Mouse (Mus musculus) thymus, adult 18-20 months (tissue): ENCODE measurements around the gene Lgr4.
"Not testable (repeated sequence)": the region's sequence is repeated elsewhere in the genome, so short reads cannot be mapped to it uniquely, and the experiment has no call there.

Source experiments
- DNase-seq, 2 experiments: peaks; one replicate each; pipeline ENCODE4 v3.0.0; 2022; ENCODE audit warnings: mixed read lengths in 2 of 2

Lgr4 gene

GRCm38 (mm10) chr2:109917496-109918413 lies at the start of gene Lgr4:
TSS of gene Lgr4 (plus strand) at chr2:109917647.
- peak; percentile 63 to 68 for DNase-seq

DNA sequence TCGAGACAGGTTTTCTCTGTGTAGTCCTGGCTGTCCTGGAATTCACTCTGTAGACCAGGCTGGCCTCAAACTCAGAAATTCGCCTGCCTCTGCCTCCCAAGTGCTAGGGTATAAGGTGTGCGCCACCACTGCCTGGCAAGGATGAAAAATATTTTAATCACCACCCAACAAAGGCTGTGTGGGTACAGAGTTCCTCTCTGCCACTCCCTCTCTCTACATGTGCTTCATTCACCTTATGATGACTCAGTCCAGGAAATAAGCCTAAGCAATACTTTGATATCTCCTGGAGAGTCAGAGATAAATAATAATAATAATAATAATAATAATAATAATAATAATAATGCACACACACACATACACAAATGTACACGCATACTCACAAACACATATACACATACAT lies 38.0 kb upstream of the Lgr4 start:
- DNase-seq: not testable (repeated sequence)

DNA sequence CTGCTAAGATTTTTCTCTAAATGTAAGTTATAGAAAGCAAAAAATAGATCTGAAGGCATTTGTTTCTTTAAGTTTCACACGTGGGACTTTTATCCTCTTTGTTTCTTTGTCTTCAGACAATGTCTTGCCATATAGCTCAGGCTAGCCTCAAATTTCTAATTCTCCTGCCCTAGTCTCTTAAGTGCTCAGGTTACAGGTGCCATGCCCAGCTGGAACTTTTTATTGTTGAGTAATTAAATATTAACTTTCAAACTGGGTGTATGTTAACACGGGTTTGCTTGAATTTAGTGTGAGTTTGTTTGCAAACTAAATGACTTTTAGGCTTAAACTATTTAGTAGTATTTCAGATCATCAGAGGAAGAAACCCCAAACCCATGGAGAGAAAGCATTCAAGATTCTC lies 36.3 kb upstream of the Lgr4 start:
- no peak for DNase-seq

DNA sequence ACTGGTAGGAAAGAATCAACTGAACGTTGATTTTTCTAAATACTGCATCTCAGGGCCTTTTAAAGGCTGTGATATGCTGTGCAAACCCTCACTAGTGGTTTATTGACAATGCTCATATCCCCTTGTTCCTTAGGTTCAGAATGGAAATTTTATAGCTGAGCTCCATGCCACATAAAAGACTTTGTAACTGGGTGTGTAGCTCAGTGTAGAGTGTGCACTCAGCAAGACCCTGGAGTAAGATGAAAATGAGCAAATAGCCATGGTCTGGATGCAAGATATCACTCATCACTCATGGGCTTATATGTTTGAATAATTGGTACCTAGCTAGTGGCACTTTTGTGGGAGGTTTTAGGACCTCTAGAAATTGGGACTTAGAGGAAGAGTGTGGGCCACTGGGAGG lies 35.8 kb upstream of the Lgr4 start:
- DNase-seq: no peak

GRCm38 (mm10) chr2:109884106-109884505 lies 33.3 kb upstream of the Lgr4 start:
- DNase-seq: no peak

- DNase-seq: no peak
Measured at GRCm38 (mm10) chr2:109884507-109884906, 32.9 kb upstream of the Lgr4 start.

DNA sequence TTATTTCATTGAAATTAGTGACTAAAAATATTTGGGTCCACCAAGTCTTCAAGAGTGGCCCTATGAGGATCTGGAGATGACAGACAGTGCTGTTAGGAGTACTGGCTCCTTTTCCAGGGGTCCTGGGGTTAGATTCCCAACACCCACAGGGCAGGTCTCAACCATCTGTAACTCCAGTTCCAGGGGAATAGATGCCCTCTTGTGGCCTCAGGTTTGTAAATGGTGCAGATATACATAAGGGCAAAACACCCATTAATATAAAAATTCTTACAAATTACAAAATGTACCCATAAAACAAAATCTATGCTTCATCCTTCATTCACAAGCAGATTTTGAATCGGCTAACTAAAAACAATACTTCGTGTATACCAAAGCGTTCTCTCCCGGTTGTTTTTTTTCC lies 27.4 kb upstream of the Lgr4 start:
- DNase-seq: no peak

DNA sequence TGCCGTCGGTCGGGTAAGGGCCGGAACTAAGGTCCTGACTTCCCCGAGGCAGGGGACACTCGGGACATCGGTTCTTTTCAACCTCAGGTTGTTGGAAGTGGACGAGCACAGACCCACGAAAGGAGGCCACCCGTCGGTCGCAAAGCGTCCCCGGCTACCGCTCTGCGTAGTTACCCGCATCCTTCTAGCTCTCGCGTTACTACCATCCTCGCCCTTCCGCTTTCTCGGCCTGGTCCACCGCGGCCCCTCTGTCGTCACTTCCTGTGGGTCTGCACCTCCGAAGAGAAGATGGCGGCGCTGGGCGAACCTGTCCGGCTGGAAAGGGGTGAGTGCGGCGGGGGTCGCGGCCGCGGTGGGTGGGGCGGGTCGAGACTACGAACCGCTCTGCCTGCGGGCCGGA lies 26.9 kb upstream of the Lgr4 start, which contains the start of gene Lin7c:
Lin7c (plus strand) TSS at position 257 of the 400 bp plus-strand sequence.
- peak; percentile 83 to 84 for DNase-seq

DNA sequence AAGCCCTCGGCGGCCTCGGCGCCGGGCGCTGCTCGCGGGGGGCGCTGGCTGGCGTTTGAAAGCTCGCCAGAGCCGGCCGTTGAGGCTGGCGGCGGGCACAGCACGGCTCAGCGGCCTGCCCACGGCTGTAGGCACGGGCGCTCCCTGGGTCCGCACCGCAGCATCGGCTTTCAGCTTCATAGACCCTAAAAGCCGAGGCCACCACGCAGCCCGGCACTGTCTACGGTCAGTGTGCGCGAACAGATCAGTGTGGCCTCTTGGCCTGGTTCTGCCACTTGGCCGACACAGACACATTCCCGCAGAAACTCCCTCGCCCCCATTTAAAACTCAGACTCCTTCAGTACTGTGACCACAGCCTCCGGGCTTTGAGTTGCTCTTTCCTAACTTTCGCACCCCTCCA lies 26.4 kb upstream of the Lgr4 start:
- DNase-seq: peak in 1 of 2 experiments; percentile 23

- no peak for DNase-seq
Measured at GRCm38 (mm10) chr2:109891471-109891870, 26.0 kb upstream of the Lgr4 start.

DNA sequence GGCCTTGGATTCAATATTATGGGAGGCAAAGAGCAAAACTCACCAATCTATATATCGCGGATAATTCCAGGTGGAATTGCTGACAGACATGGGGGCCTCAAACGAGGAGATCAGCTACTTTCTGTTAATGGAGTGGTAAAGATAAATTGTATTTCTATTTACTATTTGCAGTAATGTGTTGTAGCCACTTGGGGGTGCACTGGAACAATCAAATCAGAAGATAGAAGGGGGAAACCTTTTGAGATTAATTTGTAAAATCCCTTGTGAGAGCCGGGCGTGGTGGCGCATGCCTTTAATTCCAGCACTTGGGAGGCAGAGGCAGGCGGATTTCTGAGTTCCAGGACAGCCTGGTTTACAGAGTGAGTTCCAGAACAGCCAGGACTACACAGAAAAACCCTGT lies 21.1 kb upstream of the Lgr4 start:
- no peak for DNase-seq

- DNase-seq: no peak
Measured at GRCm38 (mm10) chr2:109902869-109903268, 14.6 kb upstream of the Lgr4 start.

DNA sequence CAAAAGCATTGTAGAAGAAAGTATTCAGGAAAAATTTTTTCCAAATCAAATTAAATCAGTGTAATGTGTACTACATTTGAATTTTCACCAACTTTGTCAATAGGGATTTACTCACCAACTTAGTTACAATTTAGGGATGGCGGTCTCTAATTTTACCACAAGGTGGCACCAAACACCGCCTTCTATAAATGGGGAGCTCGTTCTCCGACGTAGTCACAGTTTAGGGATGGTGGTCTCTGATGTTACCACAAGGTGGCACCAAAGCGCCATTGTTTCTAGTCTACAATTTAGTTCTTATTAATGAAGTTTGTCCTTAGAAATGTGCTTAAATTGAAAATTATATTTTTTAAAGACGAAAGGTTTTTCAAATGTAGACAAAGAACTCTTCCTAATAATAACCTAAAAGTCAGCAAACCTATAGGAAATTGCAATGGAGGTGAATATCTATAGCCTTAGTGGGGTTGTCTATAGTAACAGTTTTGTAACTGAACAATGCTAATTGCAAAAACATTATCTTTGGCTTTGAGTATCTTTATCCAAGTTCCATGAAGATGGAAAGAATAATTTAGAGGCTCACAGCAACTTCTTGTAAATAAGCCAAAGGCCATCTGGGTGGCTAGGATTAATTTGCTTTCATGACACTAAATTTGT lies 13.2 kb upstream of the Lgr4 start:
- DNase-seq: peak; percentile 38 to 67

DNA sequence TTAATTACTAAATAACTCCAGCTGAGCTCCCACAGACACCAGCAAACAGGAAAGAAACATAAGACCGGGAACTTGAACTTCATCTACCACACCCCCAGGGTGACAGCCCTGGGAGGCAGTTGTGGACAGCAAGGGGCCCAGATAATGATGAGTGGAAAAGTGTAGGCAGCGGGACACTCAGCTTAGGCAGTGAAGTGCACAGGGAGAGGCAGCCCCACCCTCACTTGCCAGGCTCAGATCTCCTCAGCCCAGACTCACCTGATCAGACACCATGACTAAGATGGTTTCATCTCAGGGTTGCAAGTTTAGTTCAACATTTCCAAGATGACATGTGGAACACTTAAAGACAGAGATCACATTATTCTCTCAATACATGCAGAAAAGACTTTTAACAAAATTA lies 8.3 kb upstream of the Lgr4 start:
- no peak for DNase-seq

DNA sequence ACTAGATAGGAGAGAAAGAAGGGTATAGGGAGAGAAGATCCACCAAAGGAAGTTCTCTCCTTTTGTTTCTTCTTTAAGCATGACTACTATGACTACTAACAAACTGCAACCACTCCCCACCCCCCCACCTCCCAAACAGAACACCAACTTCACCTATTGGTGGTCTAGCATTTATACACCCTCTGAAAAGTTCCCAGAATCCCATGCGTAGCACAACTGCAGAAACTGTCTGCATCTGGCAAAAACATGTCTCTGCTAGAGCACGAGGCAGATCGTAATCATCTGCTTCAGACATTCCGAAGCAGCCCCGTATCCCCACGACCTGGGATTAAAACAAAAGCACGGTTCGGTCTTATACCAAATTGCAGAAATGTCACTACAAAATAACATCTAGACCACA lies 5.2 kb upstream of the Lgr4 start:
- DNase-seq: no peak

DNA sequence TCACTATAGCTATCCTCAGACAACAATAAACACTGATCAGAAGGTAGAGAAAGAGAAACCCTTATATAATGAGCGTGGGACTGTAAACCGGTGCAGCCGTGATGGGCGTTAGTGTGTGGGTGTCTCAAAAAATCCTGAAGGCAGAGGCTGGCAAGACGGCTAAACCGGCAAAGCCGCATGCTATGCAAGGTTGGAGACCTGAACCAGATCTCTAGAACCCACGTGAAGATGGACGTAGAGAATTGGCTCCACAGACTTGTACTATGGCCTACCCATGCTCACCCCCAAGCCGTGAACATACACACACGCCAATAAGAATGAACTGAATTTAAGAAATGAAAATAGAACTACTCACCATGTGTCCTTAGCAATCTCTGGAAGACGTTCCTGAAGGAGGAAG lies 4.7 kb upstream of the Lgr4 start:
- DNase-seq: no peak

- DNase-seq: no peak
Measured at GRCm38 (mm10) chr2:109913241-109913640, 4.2 kb upstream of the Lgr4 start.

DNA sequence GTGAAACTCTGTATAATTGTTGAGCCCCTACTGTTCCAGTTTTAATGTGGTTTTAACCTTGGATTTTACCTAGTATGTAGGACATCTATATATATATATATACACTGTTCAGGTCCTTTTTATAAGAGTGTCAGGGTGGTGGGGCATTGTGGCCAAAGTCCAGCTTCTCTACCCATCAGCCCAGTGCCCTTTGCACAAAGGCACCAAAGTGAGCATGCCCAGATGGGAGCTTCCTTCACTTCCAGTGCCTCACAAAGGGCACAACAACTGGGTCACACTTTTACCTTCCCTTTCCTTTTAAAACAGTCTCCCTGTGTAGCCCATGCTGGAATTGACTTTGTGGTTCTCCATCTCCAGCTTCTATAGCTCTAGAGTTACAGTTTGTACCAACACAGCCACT lies 2.8 kb upstream of the Lgr4 start:
- no peak for DNase-seq

- no peak for DNase-seq
Measured at GRCm38 (mm10) chr2:109916782-109917495, 508 bp upstream of the Lgr4 start.

DNA sequence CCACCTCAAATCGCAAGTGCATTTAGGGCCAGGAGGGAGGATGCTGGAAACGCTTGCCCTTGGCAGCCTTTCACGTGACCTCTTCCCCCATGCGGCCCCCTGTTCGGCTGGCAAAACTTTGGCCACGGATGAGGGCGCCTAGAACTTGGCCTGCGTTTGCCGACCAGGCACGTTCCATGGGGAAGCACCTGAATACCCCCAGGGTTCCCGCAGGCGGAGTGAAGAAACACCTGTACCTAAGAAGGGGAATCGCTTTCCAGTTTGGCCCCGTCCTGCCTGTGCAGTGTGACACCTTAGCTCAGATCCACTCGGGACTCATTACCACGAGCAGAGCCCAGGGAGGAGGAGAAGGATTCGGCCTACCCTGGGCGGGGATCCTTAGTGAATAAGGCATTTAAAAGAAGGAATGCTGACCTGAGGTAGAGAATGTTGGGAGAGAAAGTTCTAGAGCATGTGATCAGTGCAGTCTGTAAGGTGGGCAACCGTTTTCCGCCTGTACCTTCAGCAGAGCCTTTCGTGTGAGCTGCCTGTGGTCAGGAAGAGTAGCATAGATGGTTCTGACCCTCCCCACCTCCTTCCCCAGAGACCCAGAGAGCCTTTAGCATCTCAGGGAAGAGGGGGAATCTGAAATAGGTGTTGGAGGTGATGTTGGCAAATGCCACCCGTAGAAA lies 1.3 kb downstream of the Lgr4 start:
- no peak for DNase-seq

DNA sequence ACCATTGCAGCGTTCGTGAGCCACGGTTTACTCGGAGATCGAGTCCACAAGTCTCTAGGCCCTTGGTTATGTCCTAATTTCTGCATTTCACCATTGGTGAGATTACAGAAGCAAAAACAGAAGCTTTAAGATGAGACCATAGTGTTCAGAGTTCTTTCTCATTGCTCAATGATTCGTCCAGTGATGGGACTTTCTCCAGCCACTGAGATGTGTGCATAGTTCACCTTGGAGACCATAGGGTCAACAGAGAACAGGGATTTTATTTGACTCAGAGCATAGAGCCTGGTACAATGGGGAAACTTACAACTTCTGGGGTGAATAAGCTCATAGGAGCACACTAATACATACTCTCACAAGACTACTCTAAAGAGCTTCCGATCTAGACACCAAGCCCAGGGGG lies 3.0 kb downstream of the Lgr4 start:
- no peak for DNase-seq

GRCm38 (mm10) chr2:109921298-109922035 lies 4.0 kb downstream of the Lgr4 start:
- DNase-seq: no peak
